Mouse (Mus musculus): ENCODE results near the gene Wsb2.
"Not testable (repeated sequence)": the region's sequence is repeated elsewhere in the genome, so short reads cannot be mapped to it uniquely, and the experiment has no call there.

Wsb2 gene

GRCm38 (mm10) chr5:117357478-117358247 is 559 bp downstream of the Wsb2 start:
- DNase-seq, result peak; percentile 54

- DNase-seq, result no peak
Observed at GRCm38 (mm10) chr5:117358248-117358630, 1.1 kb downstream of the Wsb2 start.

- DNase-seq, result peak; percentile 65
Observed at GRCm38 (mm10) chr5:117358725-117359124, 1.6 kb downstream of the Wsb2 start.

- no peak for DNase-seq
Observed at GRCm38 (mm10) chr5:117359497-117360227, 2.6 kb downstream of the Wsb2 start.

- no peak for DNase-seq
Observed at GRCm38 (mm10) chr5:117360228-117360515, 3.1 kb downstream of the Wsb2 start.

GRCm38 (mm10) chr5:117360631-117361541 is 3.8 kb downstream of the Wsb2 start:
- no peak for DNase-seq

- DNase-seq, result no peak
Observed at GRCm38 (mm10) chr5:117361590-117361989, 4.5 kb downstream of the Wsb2 start.

GRCm38 (mm10) chr5:117363066-117363782 is 6.1 kb downstream of the Wsb2 start:
- DNase-seq, result no peak

GRCm38 (mm10) chr5:117364821-117365220 is 7.7 kb downstream of the Wsb2 start:
- DNase-seq, result no peak

GRCm38 (mm10) chr5:117365904-117366561 is 8.9 kb downstream of the Wsb2 start:
- no peak for DNase-seq

GRCm38 (mm10) chr5:117367206-117367605 is 10.1 kb downstream of the Wsb2 start:
- no peak for DNase-seq

- no peak for DNase-seq
Observed at GRCm38 (mm10) chr5:117370592-117370991, 13.5 kb downstream of the Wsb2 start.

GRCm38 (mm10) chr5:117373418-117373817 is 16.3 kb downstream of the Wsb2 start:
- DNase-seq, result no peak

- no peak for DNase-seq
Observed at GRCm38 (mm10) chr5:117374372-117375049, 17.4 kb downstream of the Wsb2 start.

- no peak for DNase-seq
Observed at GRCm38 (mm10) chr5:117376331-117376761, 19.2 kb downstream of the Wsb2 start.

- not testable (repeated sequence) for DNase-seq
Observed at GRCm38 (mm10) chr5:117377731-117378130, 20.6 kb downstream of the Wsb2 start.

- no peak for DNase-seq
Observed at GRCm38 (mm10) chr5:117380199-117380598, 23.1 kb downstream of the Wsb2 start.

- no peak for DNase-seq
Observed at GRCm38 (mm10) chr5:117381785-117382184, 24.7 kb downstream of the Wsb2 start.

GRCm38 (mm10) chr5:117383198-117383597 is 26.1 kb downstream of the Wsb2 start:
- DNase-seq, result no peak

- peak; percentile 62 for DNase-seq
Observed at GRCm38 (mm10) chr5:117388296-117388751, 31.2 kb downstream of the Wsb2 start.

- DNase-seq, result peak; percentile 87
Observed at GRCm38 (mm10) chr5:117388877-117389276, 31.8 kb downstream of the Wsb2 start, which contains the start of gene Rfc5. Gene Rfc5 (minus strand): TSS chr5:117389047.

Measured in cerebellum, adult 9-10 months (tissue).